Mouse (Mus musculus): Measurements from ENCODE around the gene Jmjd8. TPM values are rescaled to one million over a fixed set of nuclear protein-coding genes. Genes with fewer than 3 reads are reported as not detected.

Jmjd8 gene
- 42.8 and 51.7 TPM in 2 replicates for polyA plus RNA-seq (2012; rRNA removed)

GRCm38 (mm10) chr17:25828712-25829557 is at the start of gene Jmjd8:
Gene Jmjd8, plus strand, starts transcription at chr17:25828867.

DNA sequence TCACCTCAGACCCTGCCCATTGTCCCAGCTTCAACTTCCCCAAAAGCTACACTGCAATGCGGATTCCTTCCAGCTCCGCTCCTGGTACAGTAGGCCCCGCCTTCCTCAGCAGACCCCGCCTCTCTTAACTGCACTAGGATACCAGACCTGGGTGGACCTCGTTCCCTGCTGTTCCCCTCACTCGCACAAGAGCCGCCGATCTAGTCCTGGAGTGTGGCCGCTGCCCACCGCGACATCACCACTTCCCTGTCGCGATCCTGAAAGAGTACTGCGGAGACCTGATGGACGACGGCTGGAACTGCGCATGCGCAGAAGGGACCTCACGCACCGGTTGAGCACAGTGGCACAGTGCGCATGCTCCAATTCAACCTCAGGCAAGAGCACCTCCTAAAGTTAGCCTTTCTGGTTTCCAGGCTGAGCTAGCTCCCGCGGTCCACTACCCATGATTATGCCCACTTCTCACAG is 43.4 kb upstream of the Jmjd8 start, which contains the start of gene Haghl:
TSS of gene Haghl (minus strand) at position 393 of the 465 bp plus-strand sequence.

GRCm38 (mm10) chr17:25786280-25786679 is 42.4 kb upstream of the Jmjd8 start, which contains the start of gene Ccdc78:
Gene Ccdc78, plus strand, starts transcription at chr17:25786580.

GRCm38 (mm10) chr17:25792615-25793014 is 36.1 kb upstream of the Jmjd8 start, which contains the start of gene Fam173a:
Gene Fam173a, minus strand, starts transcription at chr17:25792901.

DNA sequence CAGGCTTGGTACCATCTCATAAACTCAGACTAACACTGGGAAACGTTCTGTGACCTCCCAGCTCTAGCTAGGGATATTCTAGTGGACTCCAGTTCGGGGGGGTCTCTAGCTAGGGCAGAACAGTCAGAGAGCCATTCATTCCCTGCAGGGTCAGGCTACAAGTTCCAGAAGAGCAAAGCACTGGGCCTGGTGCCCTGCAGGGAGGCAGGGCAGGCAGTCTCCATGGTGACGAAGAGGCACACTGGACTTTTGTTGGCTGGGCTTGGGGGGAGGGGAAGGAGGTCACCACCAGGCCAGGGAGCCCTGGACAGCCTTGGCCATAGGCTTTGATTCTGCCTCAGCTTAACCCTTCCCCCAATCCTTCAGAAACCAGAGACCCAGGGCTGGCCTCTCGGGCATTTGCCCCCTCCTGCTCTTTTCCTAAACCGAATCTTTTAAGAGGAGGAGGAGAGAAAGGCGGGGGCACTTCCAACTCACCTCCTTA is 33.0 kb upstream of the Jmjd8 start, which contains the start of gene AC134908.4:
TSS of gene AC134908.4 (minus strand) at position 51 of the 484 bp plus-strand sequence.

DNA sequence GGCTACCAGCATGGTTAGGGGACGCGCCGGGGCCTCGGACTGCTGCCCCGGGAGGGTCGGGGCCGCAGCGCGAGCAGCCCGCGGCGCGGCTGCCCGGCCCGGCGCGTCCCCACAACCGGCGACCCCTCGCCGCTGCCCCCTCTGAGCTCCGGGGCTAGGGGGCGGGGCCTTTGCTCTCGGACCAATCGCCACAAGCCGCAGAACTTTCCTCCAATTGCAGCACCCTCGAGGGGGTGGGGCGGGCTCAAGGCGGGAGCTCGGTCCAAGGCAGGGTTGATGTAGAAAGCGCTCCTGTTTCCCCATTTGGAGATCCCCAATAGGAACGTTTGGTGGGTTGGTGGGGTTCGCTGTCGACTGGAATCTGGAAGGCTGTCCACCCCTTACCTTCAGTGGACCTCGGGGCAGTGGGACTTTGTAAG is 31.7 kb upstream of the Jmjd8 start, which contains the start of gene Metrn:
TSS of gene Metrn (minus strand) at position 186 of the 419 bp plus-strand sequence.

GRCm38 (mm10) chr17:25808789-25809605 is 19.7 kb upstream of the Jmjd8 start, which contains the start of gene Fbxl16:
Gene Fbxl16, plus strand, starts transcription at chr17:25809085.

GRCm38 (mm10) chr17:25823452-25823851 is 5.2 kb upstream of the Jmjd8 start, which contains the start of gene Wdr24:
Gene Wdr24, plus strand, starts transcription at chr17:25823627.

DNA sequence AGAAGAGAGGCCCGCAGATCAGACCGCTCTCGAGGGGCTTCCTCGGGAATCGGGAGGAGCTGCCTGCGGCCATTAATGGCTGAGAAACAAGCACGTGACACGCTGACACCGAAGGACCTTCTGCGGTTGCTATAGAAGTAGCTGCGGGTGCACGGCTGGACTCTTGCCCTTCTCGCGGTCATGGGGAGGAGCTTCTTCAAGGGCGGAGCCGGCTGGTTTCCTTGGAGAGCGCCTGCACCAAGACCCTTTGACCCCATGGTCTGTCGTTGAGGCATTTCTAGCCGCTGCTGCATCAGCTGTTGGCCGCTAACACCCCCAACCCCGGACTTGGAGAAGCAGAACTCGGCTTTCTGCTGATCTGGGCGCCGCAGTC is 4.6 kb downstream of the Jmjd8 start, which contains the start of gene Stub1:
TSS of gene Stub1 (minus strand) at position 114 of the 373 bp plus-strand sequence.

GRCm38 (mm10) chr17:25837076-25837410 is 8.4 kb downstream of the Jmjd8 start, which contains the start of gene Rhbdl1:
Gene Rhbdl1, minus strand, starts transcription at chr17:25837295.

DNA sequence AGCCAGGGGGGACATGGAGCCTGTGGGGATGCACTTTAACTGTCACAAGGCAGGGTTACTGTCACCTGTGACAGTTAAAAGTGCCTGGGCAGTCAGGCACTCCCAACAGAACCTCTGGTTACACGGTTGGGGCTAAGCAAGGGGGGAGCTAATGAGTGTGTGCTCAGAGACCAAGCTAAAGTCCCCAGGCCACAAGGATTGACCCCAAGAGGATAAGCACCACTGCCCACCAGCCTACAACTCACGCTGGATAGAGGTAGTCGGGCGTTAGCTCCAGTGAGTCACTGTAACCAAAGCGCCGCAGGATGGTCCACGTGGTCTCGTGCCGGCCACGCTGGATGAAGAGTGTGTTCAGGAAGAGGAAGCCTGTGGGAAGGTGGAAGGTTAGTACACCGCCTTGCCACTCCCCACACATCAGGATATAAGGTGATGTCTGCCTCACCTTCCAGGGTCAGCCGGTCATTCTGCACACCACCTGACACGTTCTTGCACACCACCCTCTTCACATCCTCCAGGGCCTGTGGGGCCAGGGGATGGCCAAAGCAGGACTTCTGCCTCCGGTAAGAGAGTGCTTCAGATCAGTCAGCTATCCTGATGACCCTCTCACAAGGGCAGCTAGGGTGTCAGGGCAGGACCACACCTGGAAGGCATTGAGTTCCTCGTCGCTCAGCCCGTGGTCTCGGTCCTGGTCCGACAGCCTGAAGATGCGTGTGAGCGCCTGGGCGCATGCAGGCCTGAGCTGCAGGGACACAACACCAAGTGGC is 12.6 kb downstream of the Jmjd8 start, which contains the start of gene Gm20683:
TSS of gene Gm20683 (minus strand) at position 647 of the 764 bp plus-strand sequence.

DNA sequence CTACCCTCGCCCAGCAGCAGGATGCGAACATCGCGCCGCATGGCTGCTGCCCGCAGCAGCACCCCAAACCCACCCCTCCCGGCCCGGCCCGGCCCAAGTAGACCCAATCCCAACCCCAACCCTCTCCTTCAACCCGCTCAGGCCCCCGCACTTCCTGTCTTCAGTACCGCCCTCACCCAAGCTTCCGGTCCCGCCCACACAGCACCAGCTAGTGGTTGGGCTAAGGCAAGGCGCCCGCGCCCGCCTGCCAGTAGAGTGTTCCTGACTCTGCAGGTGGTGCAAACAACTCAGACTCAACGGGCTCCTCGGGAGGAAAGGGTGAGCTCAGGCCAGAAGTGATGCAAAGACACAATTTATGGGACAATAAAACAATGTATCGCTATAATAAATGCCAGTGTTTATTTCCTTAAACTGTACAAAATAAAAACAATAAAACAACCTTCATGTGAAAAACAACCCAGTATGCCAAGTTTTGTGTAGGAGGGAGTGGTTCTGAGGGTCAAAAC is 15.8 kb downstream of the Jmjd8 start, which contains the start of gene Rhot2:
TSS of gene Rhot2 (minus strand) at position 456 of the 506 bp plus-strand sequence.

GRCm38 (mm10) chr17:25860832-25861703 is 32.4 kb downstream of the Jmjd8 start, which contains the start of gene Wdr90:
Gene Wdr90, minus strand, starts transcription at chr17:25861501.

GRCm38 (mm10) chr17:25868601-25869191 is 40.0 kb downstream of the Jmjd8 start, which contains the start of gene Mcrip2:
Gene Mcrip2, minus strand, starts transcription at chr17:25868764.

GRCm38 (mm10) chr17:25874721-25875170 is 46.1 kb downstream of the Jmjd8 start, which contains the start of gene Mettl26:
Gene Mettl26, plus strand, starts transcription at chr17:25875074.

DNA sequence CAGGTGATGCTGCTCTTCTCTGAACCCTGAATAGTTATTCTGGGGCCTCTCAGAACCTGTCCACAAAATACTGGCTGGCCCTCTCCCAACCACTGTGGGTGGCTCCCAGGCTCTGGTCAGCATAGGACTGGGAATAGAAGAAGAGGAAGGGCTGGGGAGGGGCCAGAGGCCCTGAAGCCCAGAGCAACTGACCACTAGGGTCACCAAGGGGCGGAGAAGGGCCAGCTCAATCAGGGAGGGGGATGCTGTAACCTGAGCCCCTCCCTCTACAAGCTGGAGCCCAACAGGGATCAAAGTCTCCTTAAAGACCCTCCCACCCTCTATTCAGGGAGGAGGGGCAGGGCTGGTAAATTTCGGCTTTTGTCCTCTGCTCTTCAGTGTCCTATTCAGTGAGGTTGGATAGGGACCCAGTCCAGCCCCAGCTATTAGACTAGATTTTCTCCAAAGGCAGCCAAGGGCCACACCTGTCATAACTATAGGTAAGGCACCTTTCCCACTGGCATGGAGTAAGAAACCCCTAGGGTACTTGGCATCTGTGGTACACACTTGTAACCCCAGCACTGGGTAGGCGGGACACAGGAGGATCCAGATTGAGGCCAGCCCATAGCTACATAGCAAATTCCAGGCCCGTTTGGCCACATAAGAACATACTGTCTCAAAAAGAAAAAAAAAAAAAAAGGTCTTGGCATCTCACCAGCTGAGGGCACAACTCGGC is 51.7 kb downstream of the Jmjd8 start, which contains the start of gene Wfikkn1:
TSS of gene Wfikkn1 (minus strand) at position 663 of the 715 bp plus-strand sequence.

